Mouse (Mus musculus) midbrain, embryonic 13.5 days (tissue): ENCODE results near the gene Ctu2. TPM values are rescaled to one million over a fixed set of nuclear protein-coding genes. Genes with fewer than 3 reads are reported as not detected.

Experiments
- ATAC-seq: fragments of 200-750 bp; cut with Nextera tagmentation; 2 replicates; pipeline ENCODE4 v1.8.0; 2017; ENCODE audit warnings: mild to moderate bottlenecking, moderate TSS enrichment, moderate library complexity
- H3K27ac ChIP-seq: fragments of 300-500 bp; sonication (generic); 2 replicates; pipeline ENCODE4 v1.5.1; 2015; ENCODE audit warnings: inconsistent platforms, mild to moderate bottlenecking, moderate library complexity
- H3K27me3 ChIP-seq: fragments of 300-500 bp; sonication (generic); 2 replicates; pipeline ENCODE4 v1.6.1; 2015; ENCODE audit warnings: mild to moderate bottlenecking, inconsistent platforms
- H3K36me3 ChIP-seq: fragments of 300-500 bp; sonication (generic); 2 replicates; pipeline ENCODE4 v1.6.1; 2015; ENCODE audit warnings: mild to moderate bottlenecking, inconsistent platforms
- H3K4me1 ChIP-seq: fragments of 300-500 bp; sonication (generic); replicated peaks from 2 replicates; pipeline ENCODE4 v1.6.1; 2015; ENCODE audit warnings: inconsistent platforms
- H3K4me2 ChIP-seq: fragments of 300-500 bp; sonication (generic); replicated peaks from 2 replicates; pipeline ENCODE4 v1.6.1; 2015; ENCODE audit warnings: moderate library complexity, mild to moderate bottlenecking, inconsistent platforms
- H3K4me3 ChIP-seq: fragments of 300-500 bp; sonication (generic); replicated peaks from 2 replicates; pipeline ENCODE4 v1.5.1; 2015; ENCODE audit warnings: mild to moderate bottlenecking, inconsistent platforms
- H3K9ac ChIP-seq: fragments of 300-500 bp; sonication (generic); replicated peaks from 2 replicates; pipeline ENCODE4 v1.6.1; 2015; ENCODE audit warnings: mild to moderate bottlenecking, inconsistent platforms
- H3K9me3 ChIP-seq: fragments of 300-500 bp; sonication (generic); 2 replicates; pipeline ENCODE4 v1.6.1; 2016; ENCODE audit warnings: mild to moderate bottlenecking, inconsistent platforms
- WGBS: fragments of 180-500 bp; shearing (Covaris S2); methylation state at CpG from one replicate; pipeline ENCODE4 v1.1.7; 2015; 5-methylcytosine and 5-hydroxymethylcytosine counted together
- polyA plus RNA-seq: library from polyadenylated mRNA; unstranded; fragments of >200 nt; fragmentation: Nextera tagmentation; extraction: Ambion mirVana; gene quantifications from 2 replicates; pipeline ENCODE4 v1.2.1, GENCODE M21; 2015

Ctu2 gene
- polyA plus RNA-seq, 1 experiment from 2014 or later, result 73.0 TPM

DNA sequence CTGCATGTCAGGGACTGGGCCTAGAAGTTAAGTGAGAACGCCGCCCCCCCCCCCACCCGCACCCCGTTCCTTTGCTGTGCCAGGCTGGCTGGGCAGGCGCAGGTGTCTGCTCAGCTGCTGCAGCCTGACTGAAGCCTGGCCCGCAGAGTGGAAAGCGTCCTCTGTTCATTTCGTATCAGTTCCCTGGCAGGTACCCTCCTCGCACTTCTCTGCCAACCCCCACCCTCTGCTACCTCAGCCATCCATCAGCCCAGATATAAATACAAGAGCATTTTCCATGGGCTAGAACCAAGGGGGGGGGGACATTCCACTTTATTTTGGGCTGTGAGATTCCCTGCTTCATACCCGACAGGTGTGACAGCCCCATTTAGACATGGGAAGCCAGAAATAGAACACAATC is 23.8 kb upstream of the Ctu2 start:
- no peak overlapping the region for H3K4me3 ChIP-seq
- H3K9me3 ChIP-seq, result no peaks in the 10 kb centered on the region
- H3K27me3 ChIP-seq, result peaks cover 15% of the 10 kb centered on the region; the same call in 1 of the 2 replicates
- 91% methylated on average over 10 of the region's 10 CpGs for WGBS
- no peak overlapping the region for H3K27ac ChIP-seq
- H3K4me1 ChIP-seq, result no peaks in the 10 kb centered on the region
- no peak overlapping the region for H3K9ac ChIP-seq
- no peaks in the 10 kb centered on the region for H3K36me3 ChIP-seq
- no peak for ATAC-seq
- H3K4me2 ChIP-seq, result no peak overlapping the region

DNA sequence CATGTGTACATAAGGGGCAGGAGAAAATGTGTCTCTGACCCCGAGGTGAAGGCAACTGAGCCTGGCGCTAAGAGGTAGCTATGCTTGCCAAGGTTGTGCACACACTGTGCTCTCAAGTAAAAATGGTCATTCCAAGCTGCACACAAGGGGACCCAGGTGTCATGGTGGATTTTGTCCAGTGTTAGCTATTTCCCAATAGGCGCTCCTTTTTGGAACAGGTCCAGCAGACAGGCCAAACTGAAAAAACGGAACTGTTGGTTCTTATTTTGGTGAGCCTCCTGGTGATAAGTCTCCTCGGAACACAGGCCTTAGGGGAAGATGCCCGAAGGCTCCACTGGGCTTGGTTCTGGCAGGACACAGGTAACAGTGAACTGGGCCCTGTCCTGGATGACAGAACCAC is 21.5 kb upstream of the Ctu2 start:
- 89% methylated on average over 6 of the region's 6 CpGs for WGBS
- H3K9ac ChIP-seq, result no peak overlapping the region
- H3K4me2 ChIP-seq, result no peak overlapping the region
- no peaks in the 10 kb centered on the region for H3K36me3 ChIP-seq
- no peak for ATAC-seq
- peaks cover 36% of the 10 kb centered on the region for H3K27me3 ChIP-seq
- no peak overlapping the region for H3K4me3 ChIP-seq
- H3K9me3 ChIP-seq, result no peaks in the 10 kb centered on the region
- H3K27ac ChIP-seq, result no peak overlapping the region
- H3K4me1 ChIP-seq, result no peaks in the 10 kb centered on the region

DNA sequence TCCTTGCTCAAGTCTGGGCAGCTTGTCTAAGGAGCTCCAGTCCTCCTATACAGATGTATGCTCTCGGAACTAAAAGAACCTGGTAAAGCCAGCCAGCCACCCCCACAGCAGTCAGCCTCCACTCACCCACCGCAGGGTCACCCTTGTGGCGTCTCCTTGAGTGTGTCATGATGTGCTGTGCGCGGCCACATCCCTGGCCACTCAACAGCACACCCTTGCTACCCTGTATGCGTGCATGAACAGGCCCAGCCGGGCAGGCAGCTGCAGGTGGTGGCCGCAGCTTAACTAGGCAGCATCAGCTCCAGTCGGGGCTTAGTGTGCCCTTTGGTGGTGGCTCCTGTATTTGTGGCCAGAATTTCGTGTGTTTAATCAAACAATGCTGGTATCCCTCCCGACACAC is 18.8 kb upstream of the Ctu2 start:
- Histone ChIP-seq H3K4me1 (peaks cover 13% of the 10 kb centered on the region), H3K27me3 (peaks cover 63% of the 10 kb centered on the region)
- WGBS, result 76% methylated on average over 11 of the region's 11 CpGs

DNA sequence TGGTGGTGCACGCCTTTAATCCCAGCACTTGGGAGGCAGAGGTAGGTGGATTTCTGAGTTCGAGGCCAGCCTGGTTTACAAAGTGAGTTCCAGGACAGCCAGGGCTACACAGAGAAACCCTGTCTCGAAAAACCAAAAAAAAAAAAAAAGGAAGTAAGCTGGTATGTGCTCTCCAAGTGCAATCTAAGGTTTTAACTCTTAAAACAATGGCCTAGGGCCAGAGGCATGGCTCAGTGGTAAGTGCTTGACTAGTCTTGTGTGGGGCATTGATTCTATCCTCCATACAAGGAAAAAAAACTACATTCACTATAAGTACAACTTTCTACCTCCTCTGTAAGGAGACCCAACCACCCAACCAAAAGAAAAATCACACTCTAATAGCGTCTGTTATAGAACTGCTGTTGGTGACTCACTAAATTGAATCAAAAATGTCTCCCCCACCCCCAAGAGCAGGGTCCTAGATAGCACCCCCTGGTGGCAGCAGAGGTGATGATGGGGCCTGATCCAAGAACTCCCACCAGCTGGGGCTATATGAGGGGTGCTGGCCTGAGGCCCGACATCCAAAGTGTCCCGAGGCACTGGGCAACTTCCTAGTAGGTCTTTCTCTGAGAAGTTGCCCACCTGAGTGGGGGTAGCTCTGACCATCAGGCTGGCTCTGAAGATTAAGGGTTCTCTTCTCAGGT is 16.6 kb upstream of the Ctu2 start:
- Histone ChIP-seq H3K4me1 (peaks cover 13% of the 10 kb centered on the region), H3K4me3 (no peak overlapping the region), H3K4me2 (no peak overlapping the region), H3K9ac (no peak overlapping the region), H3K9me3 (no peaks in the 10 kb centered on the region), H3K36me3 (no peaks in the 10 kb centered on the region), H3K27me3 (peaks cover 74% of the 10 kb centered on the region), H3K27ac (no peak overlapping the region)
- WGBS, result 54% methylated on average over 6 of the region's 6 CpGs
- no peak for ATAC-seq

More for the DNA sequence above, 18.8 kb upstream of the Ctu2 start:
- no peak overlapping the region for H3K9ac ChIP-seq
- no peak overlapping the region for H3K4me2 ChIP-seq
- H3K27ac ChIP-seq, result no peak overlapping the region
- no peaks in the 10 kb centered on the region for H3K9me3 ChIP-seq
- H3K4me3 ChIP-seq, result no peak overlapping the region
- no peaks in the 10 kb centered on the region for H3K36me3 ChIP-seq
- no peak for ATAC-seq

DNA sequence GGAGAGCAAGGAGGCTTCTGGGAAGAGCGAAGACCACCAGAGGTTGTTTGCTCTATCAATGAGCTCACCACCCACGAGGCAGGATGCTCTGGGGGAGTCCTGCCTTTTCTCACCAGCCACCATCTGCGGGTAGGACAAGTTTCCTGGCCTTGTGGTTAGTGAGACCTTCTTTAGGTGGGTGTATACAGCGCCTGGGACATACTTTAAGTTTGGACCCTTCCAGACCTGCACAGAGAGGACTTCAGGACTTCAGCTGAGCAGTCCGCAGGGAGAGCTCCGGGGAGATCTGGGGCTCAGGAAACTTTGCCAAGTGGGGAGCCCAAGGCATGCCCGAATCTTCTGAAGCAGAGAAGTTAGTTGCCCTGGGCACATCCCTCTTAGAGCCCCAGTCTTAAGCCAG is 16.0 kb upstream of the Ctu2 start:
- Histone ChIP-seq H3K9ac (no peak overlapping the region; the same call in 1 of the 2 replicates), H3K4me2 (peak overlapping the region; percentile 65), H3K4me1 (peaks cover 13% of the 10 kb centered on the region), H3K27me3 (peaks cover 74% of the 10 kb centered on the region), H3K9me3 (no peaks in the 10 kb centered on the region), H3K4me3 (peak overlapping the region; percentile 35; the same call in 1 of the 2 replicates), H3K27ac (no peak overlapping the region), H3K36me3 (no peaks in the 10 kb centered on the region)
- ATAC-seq, result no peak
- WGBS, result 26% methylated on average over 7 of the region's 7 CpGs

DNA sequence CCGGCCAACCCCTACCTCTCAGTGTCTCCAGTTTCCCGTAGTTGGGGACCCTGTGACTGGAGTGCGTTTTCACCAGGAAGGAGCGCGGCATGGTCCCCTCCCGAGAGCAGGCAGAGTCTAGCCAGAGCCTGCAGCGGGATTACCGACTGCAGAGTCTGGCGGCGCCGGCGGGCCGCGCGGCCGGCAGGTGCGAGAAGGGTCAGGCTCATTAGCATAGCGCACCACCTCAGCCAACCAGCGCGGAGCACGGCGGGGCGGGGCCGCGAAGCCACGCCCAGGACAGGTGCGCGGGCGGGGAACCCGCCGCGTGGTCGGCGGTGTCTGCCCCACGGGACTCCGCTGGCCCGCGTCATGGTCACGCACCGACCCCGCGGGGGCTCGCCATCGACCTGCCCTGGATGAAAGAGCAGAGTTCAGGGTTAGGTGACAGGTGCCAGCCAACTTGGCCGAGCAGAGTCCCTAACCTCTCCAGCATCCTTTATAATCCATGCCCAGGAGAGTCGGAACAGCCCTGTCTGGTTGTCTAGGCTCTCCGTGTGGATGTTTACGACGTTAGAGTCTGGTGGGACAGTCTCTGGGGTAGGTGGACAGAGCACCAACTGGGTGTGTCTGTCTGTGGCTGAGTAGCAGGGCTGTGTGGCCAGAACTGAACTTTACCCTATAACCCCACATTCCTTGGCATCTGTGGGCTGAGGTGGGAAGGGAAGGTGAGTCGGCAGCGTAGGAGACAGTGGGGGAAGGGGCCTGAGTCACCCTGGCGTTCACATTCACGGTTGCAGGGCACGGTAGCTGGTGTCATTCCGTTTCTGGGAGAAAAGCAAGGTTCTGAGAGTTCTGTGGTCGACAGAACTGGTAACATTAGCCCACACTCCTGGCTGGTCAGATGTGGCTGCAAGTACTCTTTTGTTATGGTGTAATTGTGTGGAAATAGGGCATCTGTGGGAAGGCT is 15.1 kb upstream of the Ctu2 start, which contains the start of gene Snai3:
Gene Snai3, minus strand, starts transcription at position 210 of the 949 bp plus-strand sequence.
- peak within 1 kb of the TSS; percentile 55 for H3K9ac ChIP-seq
- no peak within 1 kb of the TSS for H3K27ac ChIP-seq
- peak; percentile 77 for ATAC-seq

DNA sequence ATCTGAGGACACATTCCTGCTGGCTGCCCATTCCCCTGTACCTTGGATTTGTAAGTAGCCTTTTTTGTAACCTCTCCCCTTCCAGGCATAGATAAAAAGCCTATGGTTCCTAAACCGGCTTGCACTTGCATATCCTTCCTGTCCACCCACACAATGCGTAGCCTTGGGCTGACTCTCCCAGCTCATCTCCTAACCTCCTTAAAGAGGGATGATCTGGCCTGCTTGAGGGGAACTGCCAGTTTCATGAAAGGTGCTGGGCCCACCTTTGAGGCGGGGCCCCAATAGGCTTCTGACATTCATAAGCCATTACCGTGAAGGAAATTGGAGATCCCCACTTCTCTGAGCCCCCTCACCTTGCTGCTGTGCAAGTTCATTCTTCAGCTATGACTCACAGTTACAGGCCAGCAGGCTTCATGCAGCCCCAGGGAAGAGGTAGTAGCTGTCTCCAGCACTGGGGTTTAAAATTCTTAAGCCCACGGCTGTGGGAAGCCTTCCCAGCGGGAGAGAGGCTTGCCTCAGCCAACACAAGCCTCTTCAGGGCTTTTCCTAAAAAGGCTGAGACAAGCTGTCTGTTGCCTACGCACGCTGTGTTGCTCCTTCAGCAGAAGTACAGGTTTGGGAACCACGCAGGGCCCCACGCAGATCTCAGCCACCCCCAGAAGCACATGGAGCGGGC is 14.3 kb upstream of the Ctu2 start:
- no peak for ATAC-seq
- H3K27ac ChIP-seq, result no peak overlapping the region
- whole genome bisulfite sequencing, result 56% methylated on average over 11 of the region's 11 CpGs
- H3K9ac ChIP-seq, result no peak overlapping the region
- peaks cover 13% of the 10 kb centered on the region for H3K4me1 ChIP-seq
- H3K27me3 ChIP-seq, result peaks cover 65% of the 10 kb centered on the region
- peaks cover 16% of the 10 kb centered on the region for H3K36me3 ChIP-seq
- H3K9me3 ChIP-seq, result no peaks in the 10 kb centered on the region
- H3K4me3 ChIP-seq, result no peak overlapping the region
- H3K4me2 ChIP-seq, result no peak overlapping the region

More for the DNA sequence above, 15.1 kb upstream of the Ctu2 start, which contains the start of gene Snai3:
- Histone ChIP-seq H3K4me1 (peaks cover 13% of the 10 kb centered on the region), H3K4me3 (peak within 1 kb of the TSS; percentile 35), H3K4me2 (peak within 1 kb of the TSS; percentile 65), H3K27me3 (peaks cover 71% of the 10 kb centered on the region), H3K9me3 (no peaks in the 10 kb centered on the region), H3K36me3 (peaks cover 8% of the 10 kb centered on the region)
- 2% methylated on average over 56 of the region's 56 CpGs for WGBS

DNA sequence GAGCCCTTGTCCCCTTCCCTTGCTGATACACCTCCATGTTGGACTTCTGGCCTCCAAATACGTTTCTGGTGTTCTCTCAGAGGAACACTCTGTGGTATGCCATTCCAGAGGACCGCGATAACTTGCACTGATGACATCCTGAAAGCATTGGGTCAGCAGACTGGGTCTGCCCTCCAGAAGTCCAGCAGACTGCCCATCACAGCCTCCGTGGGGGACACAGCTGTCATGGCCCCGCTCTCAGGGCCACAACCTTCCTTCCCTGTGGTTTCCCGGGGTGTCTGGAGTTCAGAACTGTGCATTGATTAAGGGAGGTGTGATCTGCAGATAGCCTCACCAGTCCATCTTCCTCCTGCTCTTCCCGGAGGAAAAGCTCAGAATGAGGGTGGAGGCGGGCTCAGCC is 13.4 kb upstream of the Ctu2 start:
- Histone ChIP-seq H3K27me3 (peaks cover 59% of the 10 kb centered on the region), H3K27ac (no peak overlapping the region), H3K4me1 (peaks cover 13% of the 10 kb centered on the region), H3K9me3 (no peaks in the 10 kb centered on the region), H3K4me3 (no peak overlapping the region), H3K4me2 (no peak overlapping the region), H3K9ac (no peak overlapping the region; the same call in 1 of the 2 replicates), H3K36me3 (peaks cover 25% of the 10 kb centered on the region)
- ATAC-seq, result no peak
- WGBS, result 68% methylated on average over 8 of the region's 8 CpGs

DNA sequence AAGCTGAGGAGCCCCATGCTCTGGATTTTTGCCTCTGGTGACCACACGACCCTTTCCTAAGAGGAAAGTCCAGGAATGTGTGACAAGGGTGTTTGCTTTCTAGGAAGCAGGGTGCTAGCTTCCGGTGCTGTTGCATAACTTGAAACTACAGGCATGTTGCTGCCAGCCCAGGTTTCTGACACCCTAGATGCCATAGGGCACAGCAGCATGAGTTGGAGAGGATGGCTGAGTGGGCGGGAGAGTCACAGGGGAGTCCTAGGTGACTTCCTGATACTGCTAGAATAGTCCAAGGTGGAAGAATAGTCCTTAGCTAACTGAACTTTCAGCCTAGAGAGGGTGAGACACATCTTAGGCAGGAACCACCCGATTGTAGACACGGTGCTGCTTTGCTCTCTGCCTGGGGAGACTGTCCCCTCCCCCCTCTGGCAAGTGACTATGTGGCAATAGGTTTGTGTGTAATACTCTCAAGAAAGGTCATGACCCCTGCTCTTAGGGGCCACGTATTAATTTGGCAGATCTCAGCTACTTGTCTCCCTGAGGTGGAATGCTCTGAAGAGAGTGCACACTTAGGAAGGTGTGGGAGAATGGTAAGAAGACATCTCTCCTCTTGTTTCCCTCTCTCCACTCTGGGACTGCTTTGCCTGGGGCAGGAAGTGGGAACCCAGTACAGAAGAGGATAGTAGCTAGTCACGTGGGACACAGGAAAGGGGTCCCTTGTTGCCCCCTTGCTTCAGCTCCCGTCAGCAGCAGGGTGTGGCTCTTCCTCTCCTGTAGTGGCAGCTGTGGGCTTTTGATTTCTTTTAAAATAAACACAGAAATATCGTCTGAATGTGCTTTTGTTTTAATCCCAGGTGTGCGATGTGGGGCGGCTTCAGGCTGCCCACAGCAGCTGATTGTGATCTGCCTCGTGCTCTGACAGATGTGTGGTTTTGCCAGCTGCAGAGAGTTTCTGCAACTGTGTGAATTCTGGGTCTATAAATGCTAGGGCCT is 12.0 kb upstream of the Ctu2 start:
- H3K4me3 ChIP-seq, result no peak overlapping the region
- H3K27me3 ChIP-seq, result peaks cover 46% of the 10 kb centered on the region
- peaks cover 13% of the 10 kb centered on the region for H3K4me1 ChIP-seq
- H3K9ac ChIP-seq, result no peak overlapping the region
- H3K36me3 ChIP-seq, result peaks cover 39% of the 10 kb centered on the region
- no peak for ATAC-seq
- H3K4me2 ChIP-seq, result no peak overlapping the region
- WGBS, result 68% methylated on average over 12 of the region's 12 CpGs
- H3K27ac ChIP-seq, result no peak overlapping the region
- H3K9me3 ChIP-seq, result no peaks in the 10 kb centered on the region

DNA sequence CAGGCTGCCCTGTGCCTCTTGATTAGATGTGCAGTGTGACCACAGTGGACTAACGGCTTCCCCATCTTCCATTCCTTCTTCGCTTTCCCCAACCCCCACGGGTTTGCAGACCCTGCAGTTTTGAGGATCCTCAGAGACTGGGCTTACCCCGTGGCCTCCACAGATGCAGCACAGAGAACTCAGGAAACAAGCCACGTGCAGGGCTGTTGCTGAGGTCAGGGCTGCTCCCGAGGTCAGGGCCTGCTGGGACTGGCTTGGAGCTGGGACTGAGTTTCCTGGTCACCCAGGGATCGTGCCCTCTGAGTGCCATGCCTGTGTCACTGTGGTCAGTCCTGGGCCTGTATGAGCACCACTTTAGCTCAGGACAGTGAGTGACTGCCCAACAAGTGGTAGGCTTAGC is 11.0 kb upstream of the Ctu2 start:
- peaks cover 11% of the 10 kb centered on the region for H3K4me1 ChIP-seq
- H3K27ac ChIP-seq, result no peak overlapping the region
- no peak overlapping the region for H3K4me3 ChIP-seq
- peaks cover 35% of the 10 kb centered on the region for H3K27me3 ChIP-seq
- H3K36me3 ChIP-seq, result peaks cover 49% of the 10 kb centered on the region
- no peak overlapping the region for H3K9ac ChIP-seq
- no peak overlapping the region for H3K4me2 ChIP-seq
- 78% methylated on average over 7 of the region's 7 CpGs for WGBS
- ATAC-seq, result no peak
- H3K9me3 ChIP-seq, result no peaks in the 10 kb centered on the region

DNA sequence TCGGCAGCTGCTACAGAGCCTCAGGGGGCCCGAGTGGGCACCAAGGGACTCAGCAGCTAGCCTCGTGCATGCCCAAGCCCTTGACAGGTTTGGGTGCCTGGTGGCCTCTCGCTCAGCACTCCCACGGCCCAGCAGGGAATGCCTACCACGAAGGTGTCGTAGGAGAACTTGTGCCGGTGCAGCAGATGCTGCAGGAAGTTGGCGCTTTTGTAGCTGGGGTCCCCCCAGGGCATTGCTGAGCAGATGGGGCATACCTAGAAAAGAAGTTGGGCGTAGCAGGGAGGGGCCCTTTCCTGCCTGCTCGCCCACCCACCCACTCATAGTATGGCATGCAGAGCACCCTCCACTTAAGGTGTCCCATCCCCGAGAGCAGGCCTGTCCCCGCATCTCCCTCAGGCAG is 8.1 kb upstream of the Ctu2 start:
- no peak overlapping the region for H3K4me3 ChIP-seq
- 92% methylated on average over 13 of the region's 13 CpGs for whole genome bisulfite sequencing
- H3K4me1 ChIP-seq, result no peaks in the 10 kb centered on the region
- no peaks in the 10 kb centered on the region for H3K9me3 ChIP-seq
- H3K4me2 ChIP-seq, result no peak overlapping the region
- H3K27ac ChIP-seq, result no peak overlapping the region
- H3K27me3 ChIP-seq, result peaks cover 7% of the 10 kb centered on the region; the same call in 1 of the 2 replicates
- no peak for ATAC-seq
- peaks cover 67% of the 10 kb centered on the region for H3K36me3 ChIP-seq
- H3K9ac ChIP-seq, result no peak overlapping the region
